Mouse (Mus musculus) kidney, adult 11 months (tissue): ENCODE measurements around the gene Smok3c.
"Not testable (repeated sequence)": the region's sequence is repeated elsewhere in the genome, so short reads cannot be mapped to it uniquely, and the experiment has no call there.

Source experiments
- DNase-seq: peaks from one replicate; pipeline ENCODE4 v3.0.0; 2022

Gene Smok3c

DNA sequence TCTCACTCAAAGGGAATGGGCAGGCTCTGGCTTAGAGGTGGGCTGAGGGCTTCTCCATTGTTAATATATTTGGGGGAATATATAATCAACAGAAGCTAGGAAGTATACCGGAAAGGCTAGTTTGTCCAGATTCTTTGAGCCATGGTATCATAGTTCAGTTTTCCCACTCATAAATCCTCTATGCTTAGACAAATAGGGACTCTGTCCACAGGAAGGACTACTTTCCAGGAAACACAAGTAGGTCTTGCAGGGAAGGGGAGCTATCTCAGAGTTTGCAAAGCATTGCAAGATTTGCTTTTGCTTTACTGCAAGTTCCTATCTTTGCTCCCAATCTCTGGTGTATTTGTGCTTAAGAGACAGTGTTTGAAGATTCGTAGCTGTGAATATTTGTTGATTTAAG lies 52.0 kb downstream of the Smok3c start:
- DNase-seq = no peak

DNA sequence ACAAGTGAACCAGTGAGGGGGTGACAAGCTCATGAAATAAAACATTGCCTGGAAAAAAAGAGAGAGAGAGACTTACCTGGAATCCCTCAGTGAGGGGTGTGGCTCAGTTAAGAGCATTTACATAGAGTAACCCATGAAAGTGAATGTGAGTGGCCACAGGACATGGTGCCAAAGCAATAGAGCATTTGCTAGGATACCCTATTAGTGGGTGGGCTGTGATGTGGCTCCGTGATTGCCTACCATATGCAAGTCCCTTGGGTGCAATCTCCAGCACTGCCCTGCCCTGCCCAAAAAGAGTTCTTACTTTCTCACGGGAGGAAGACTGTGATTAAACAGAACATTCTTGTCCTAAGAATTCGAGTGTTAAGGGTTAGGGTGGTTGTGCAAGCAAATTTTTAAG lies 54.1 kb downstream of the Smok3c start:
- no peak for DNase-seq

DNA sequence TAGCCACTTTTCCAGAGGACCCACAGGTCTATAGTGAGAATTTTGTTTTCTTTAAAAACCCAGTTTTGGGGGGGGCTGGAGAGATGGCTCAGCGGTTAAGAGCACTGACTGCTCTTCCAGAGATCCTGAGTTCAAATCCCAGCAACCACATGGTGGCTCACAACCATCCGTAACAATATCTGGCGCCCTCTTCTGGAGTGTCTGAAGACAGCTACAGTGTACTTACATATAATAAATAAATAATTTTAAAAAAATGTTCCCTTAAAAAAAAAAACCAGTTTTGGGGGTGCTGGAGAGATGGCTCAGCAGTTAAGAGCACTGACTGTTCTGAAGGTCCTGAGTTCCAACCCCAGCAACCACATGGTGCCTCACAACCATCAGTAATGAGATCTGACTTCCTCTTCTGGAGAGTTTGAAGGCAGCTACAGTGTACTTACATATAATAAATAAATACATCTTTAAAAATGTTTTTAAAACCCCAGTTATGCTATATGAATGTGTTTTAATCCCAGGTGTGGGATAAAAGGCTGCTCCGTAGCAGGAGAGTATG lies 56.9 kb downstream of the Smok3c start:
- DNase-seq = not testable (repeated sequence)
